10 mouse cellular contexts compared by ENCODE assay signal in genomic region chr13:112986451-112986950, GRCm38 (mm10). TPM values are rescaled to one million over a fixed set of nuclear protein-coding genes. Genes with fewer than 3 reads are reported as not detected.
DNase-seq lines count a peak whose midpoint lies in the region; ATAC-seq and TF ChIP-seq lines count a peak whose summit lies in the region.
"Had no signal": no experiment of that assay in that cellular context is flagged by ENCODE, and none has a peak within 500 bp of the region (broad histone marks: within the 10 kb centered on the region; RNA-seq: fewer than 3 reads in every experiment).

No protein-coding gene starts in this region.

- no peak for TF ChIP-seq CTCF in ES-Bruce4 (IDR thresholded peaks at IDR 0.05; ENCODE audit: low read depth, low read length)

- H3K4me3 ChIP-seq in heart, embryonic 14.5 days (ENCODE audit: control insufficient read depth in 1 of 2, insufficient read depth in 1 of 2, low read depth in 1 of 2, low read length in 2 of 2) = peak overlapping the region in 1 of 2 experiments; percentile 51; a peak in 2 of 4 replicates
- H3K4me3 ChIP-seq in ES-Bruce4 (ENCODE audit: low read depth, low read length) = peak overlapping the region; percentile 55; the same call in 1 of the 2 replicates
- peak overlapping the region; percentile 2; the same call in 1 of the 2 replicates for H3K4me3 ChIP-seq in forebrain, embryonic 16.5 days (replicated peaks; ENCODE audit: low read length)
- H3K4me3 ChIP-seq in liver, embryonic 13.5 days (replicated peaks) = peak overlapping the region; percentile 53; the same call in 1 of the 2 replicates

- no peak for ATAC-seq in heart, embryonic 14.5 days (ENCODE audit: insufficient number of reproducible peaks, insufficient read depth, low FRiP score, low read depth)
- no peak for ATAC-seq in forebrain, embryonic 16.5 days
- ATAC-seq in liver, embryonic 13.5 days (ENCODE audit: low read depth) = no peak
- ATAC-seq in granulocyte monocyte progenitor cell, adult 5-6 weeks (replicated peaks; ENCODE audit: poor library complexity, severe bottlenecking) = no peak

- DNase-seq in heart, adult 9 months (ENCODE audit: low spot score in 2 of 2) = no peak
- no peak for DNase-seq in liver, embryonic 13.5 days
- no peak for DNase-seq in layer of hippocampus, postnatal 25 days (ENCODE audit: extremely low spot score in 1 of 2, low spot score in 1 of 2)
- no peak for DNase-seq in c-Kit-positive CD71-positive TER-119-positive erythroid progenitor cells, embryonic 14.5 days (ENCODE audit: low spot score)
- DNase-seq: layer of hippocampus, postnatal 36 days had no signal

- no peak overlapping the region for H3K27ac ChIP-seq in heart, embryonic 14.5 days (replicated peaks in 1 of 2; ENCODE audit: control insufficient read depth in 1 of 2, insufficient read depth in 1 of 2, low read depth in 2 of 2, low read length in 2 of 2)
- H3K27ac ChIP-seq in ES-Bruce4 (ENCODE audit: insufficient read depth, low read length) = peak overlapping the region; percentile 13; the same call in 1 of the 2 replicates
- no peak overlapping the region for H3K27ac ChIP-seq in forebrain, embryonic 16.5 days (ENCODE audit: low read length)
- H3K27ac ChIP-seq in liver, embryonic 13.5 days = no peak overlapping the region

- H3K9ac ChIP-seq in heart, embryonic 14.5 days (ENCODE audit: low read length) = no peak overlapping the region
- H3K9ac ChIP-seq in ES-Bruce4 (ENCODE audit: low read depth, poor library complexity, severe bottlenecking) = no peak overlapping the region
- no peak overlapping the region for H3K9ac ChIP-seq in forebrain, embryonic 16.5 days (replicated peaks; ENCODE audit: low read depth, low read length)
- H3K9ac ChIP-seq in liver, embryonic 13.5 days = no peak overlapping the region

- H3K9me3 ChIP-seq in heart, embryonic 14.5 days (ENCODE audit: control insufficient read depth, low read length) = no peaks in the 10 kb centered on the region
- no peaks in the 10 kb centered on the region for H3K9me3 ChIP-seq in ES-Bruce4 (replicated peaks; ENCODE audit: control insufficient read depth, insufficient read depth, low read length, poor library complexity, severe bottlenecking)
- H3K9me3 ChIP-seq in forebrain, embryonic 16.5 days (ENCODE audit: control insufficient read depth, low read length) = no peaks in the 10 kb centered on the region
- no peaks in the 10 kb centered on the region for H3K9me3 ChIP-seq in liver, embryonic 13.5 days (replicated peaks)

- peak overlapping the region; percentile 98 for H3K4me2 ChIP-seq in heart, embryonic 14.5 days (ENCODE audit: low read length)
- peak overlapping the region; percentile 95 for H3K4me2 ChIP-seq in forebrain, embryonic 16.5 days (ENCODE audit: low read length)
- 0 out of 2 replicates have a peak overlapping the region, but pooled peaks have one; percentile 75 for H3K4me2 ChIP-seq in liver, embryonic 13.5 days

- H3K4me1 ChIP-seq in heart, embryonic 14.5 days (ENCODE audit: control insufficient read depth in 2 of 2, insufficient read depth in 2 of 2, low read length in 2 of 2) = peaks cover 4 to 24% of the 10 kb centered on the region in 2 experiments; a peak in 3 of 4 replicates
- H3K4me1 ChIP-seq in ES-Bruce4 (ENCODE audit: control insufficient read depth, insufficient read depth, low read length) = no peaks in the 10 kb centered on the region
- H3K4me1 ChIP-seq in forebrain, embryonic 16.5 days (replicated peaks; ENCODE audit: control insufficient read depth, insufficient read depth, low read length) = peaks cover 38% of the 10 kb centered on the region
- peaks cover 16% of the 10 kb centered on the region for H3K4me1 ChIP-seq in liver, embryonic 13.5 days (replicated peaks)

- H3K27me3 ChIP-seq in heart, embryonic 14.5 days (ENCODE audit: control insufficient read depth, insufficient read depth, low read length) = peaks cover 62% of the 10 kb centered on the region
- H3K27me3 ChIP-seq in ES-Bruce4 (ENCODE audit: control insufficient read depth, insufficient read depth, low read length, poor library complexity, severe bottlenecking) = peaks cover 21% of the 10 kb centered on the region
- peaks cover 51% of the 10 kb centered on the region for H3K27me3 ChIP-seq in forebrain, embryonic 16.5 days (replicated peaks; ENCODE audit: control insufficient read depth, insufficient read depth, low read length)
- peaks cover 88% of the 10 kb centered on the region for H3K27me3 ChIP-seq in liver, embryonic 13.5 days

- 1% methylated on average over 17 of the region's 17 CpGs for WGBS in heart, embryonic 14.5 days
- WGBS in forebrain, embryonic 16.5 days = under 1% methylated on average over 17 of the region's 17 CpGs
- WGBS in liver, embryonic 13.5 days (ENCODE audit: insufficient replicate concordance) = 2% methylated on average over 17 of the region's 17 CpGs

- no peaks in the 10 kb centered on the region for H3K36me3 ChIP-seq in heart, embryonic 14.5 days (ENCODE audit: control insufficient read depth, insufficient read depth, low read length)
- H3K36me3 ChIP-seq in ES-Bruce4 (ENCODE audit: control insufficient read depth, insufficient read depth, low read length, poor library complexity, severe bottlenecking) = no peaks in the 10 kb centered on the region
- H3K36me3 ChIP-seq in forebrain, embryonic 16.5 days (ENCODE audit: control insufficient read depth, insufficient read depth) = no peaks in the 10 kb centered on the region
- H3K36me3 ChIP-seq in liver, embryonic 13.5 days = no peaks in the 10 kb centered on the region

- no peak for TF ChIP-seq POLR2A in ES-Bruce4 (IDR thresholded peaks at IDR 0.05; ENCODE audit: insufficient read depth, low read length)

- no peak for TF ChIP-seq EP300 in ES-Bruce4 (IDR thresholded peaks at IDR 0.05; ENCODE audit: insufficient read depth, low read depth, low read length)

RNA-seq across cellular contexts. Expression of gene Ccno, which starts 1.1 kb away (rescaled TPM):
- 0.11 and 0.63 TPM in 2 replicates for polyA plus RNA-seq in heart, embryonic 14.5 days (2014; fragmentation: Nextera tagmentation; extraction: Ambion mirVana)
- 0.52 and 0.78 TPM in 2 replicates for polyA plus RNA-seq in ES-Bruce4 (2011; ENCODE audit: insufficient read depth, insufficient read length, low read depth, missing spikeins)
- 0.51 and 1.4 TPM in 2 replicates for polyA plus RNA-seq in forebrain, embryonic 16.5 days (2015; fragmentation: Nextera tagmentation; extraction: Ambion mirVana)
- polyA plus RNA-seq in liver, embryonic 13.5 days (2015; fragmentation: Nextera tagmentation; extraction: Ambion mirVana) = 0.15 TPM in 1 of 2 replicates, not detected in the other
- 1 to 10 TPM; 4.8 to 5.1 TPM for total RNA-seq in layer of hippocampus, postnatal 25 days (2021)
- total RNA-seq in granulocyte monocyte progenitor cell, adult 5-6 weeks (2014; fragmentation: Nextera tagmentation) = 1.7 TPM in 1 of 2 replicates, not detected in the other
- 1.3 and 6.3 TPM in 2 replicates for total RNA-seq in granulocyte monocyte progenitor cell, adult 5-6 weeks (2017)

RNA-seq across cellular contexts. Expression of gene Mcidas, which starts 7.1 kb away (rescaled TPM):
- not detected in 2 replicates for polyA plus RNA-seq in heart, embryonic 14.5 days (2014; fragmentation: Nextera tagmentation; extraction: Ambion mirVana)
- polyA plus RNA-seq in ES-Bruce4 (2011; ENCODE audit: insufficient read depth, insufficient read length, low read depth, missing spikeins) = not detected in 2 replicates
- polyA plus RNA-seq in forebrain, embryonic 16.5 days (2015; fragmentation: Nextera tagmentation; extraction: Ambion mirVana) = 0.20 and 0.66 TPM in 2 replicates
- polyA plus RNA-seq in liver, embryonic 13.5 days (2015; fragmentation: Nextera tagmentation; extraction: Ambion mirVana) = not detected in 2 replicates
- total RNA-seq in layer of hippocampus, postnatal 25 days (2021) = under 1 TPM; 0.37 to 0.75 TPM
- total RNA-seq in granulocyte monocyte progenitor cell, adult 5-6 weeks (2014; fragmentation: Nextera tagmentation) = not detected in 2 replicates
- total RNA-seq in granulocyte monocyte progenitor cell, adult 5-6 weeks (2017) = not detected in 2 replicates
- polyA plus RNA-seq: myocyte had no signal

RNA-seq across cellular contexts. Expression of gene Cdc20b, which starts 48.4 kb away (rescaled TPM):
- polyA plus RNA-seq in heart, embryonic 14.5 days (2014; fragmentation: Nextera tagmentation; extraction: Ambion mirVana) = 0.12 TPM in 1 of 2 replicates, not detected in the other
- polyA plus RNA-seq in ES-Bruce4 (2011; ENCODE audit: insufficient read depth, insufficient read length, low read depth, missing spikeins) = not detected in 2 replicates
- polyA plus RNA-seq in forebrain, embryonic 16.5 days (2015; fragmentation: Nextera tagmentation; extraction: Ambion mirVana) = 0.33 TPM in 1 of 2 replicates, not detected in the other
- polyA plus RNA-seq in liver, embryonic 13.5 days (2015; fragmentation: Nextera tagmentation; extraction: Ambion mirVana) = not detected in 2 replicates
- total RNA-seq in layer of hippocampus, postnatal 25 days (2021) = under 1 TPM in 1 of 2 experiments, not detected in 1; 0.39 TPM
- total RNA-seq in granulocyte monocyte progenitor cell, adult 5-6 weeks (2014; fragmentation: Nextera tagmentation) = not detected in 2 replicates
- total RNA-seq in granulocyte monocyte progenitor cell, adult 5-6 weeks (2017) = not detected in 2 replicates
- total RNA-seq: layer of hippocampus, postnatal 36 days had no signal
- polyA plus RNA-seq: myocyte had no signal

RNA-seq across cellular contexts. Expression of gene Dhx29, which starts 59.2 kb away (rescaled TPM):
- polyA plus RNA-seq in heart, embryonic 14.5 days (2014; fragmentation: Nextera tagmentation; extraction: Ambion mirVana) = 11.8 and 16.7 TPM in 2 replicates
- 33.3 and 34.9 TPM in 2 replicates for polyA plus RNA-seq in ES-Bruce4 (2011; ENCODE audit: insufficient read depth, insufficient read length, low read depth, missing spikeins)
- 25.9 and 28.5 TPM in 2 replicates for polyA plus RNA-seq in forebrain, embryonic 16.5 days (2015; fragmentation: Nextera tagmentation; extraction: Ambion mirVana)
- polyA plus RNA-seq in liver, embryonic 13.5 days (2015; fragmentation: Nextera tagmentation; extraction: Ambion mirVana) = 13.2 and 14.4 TPM in 2 replicates
- total RNA-seq in layer of hippocampus, postnatal 25 days (2021) = 10 to 100 TPM; 23.2 to 23.9 TPM
- total RNA-seq in granulocyte monocyte progenitor cell, adult 5-6 weeks (2014; fragmentation: Nextera tagmentation) = 14.8 and 16.9 TPM in 2 replicates
- total RNA-seq in granulocyte monocyte progenitor cell, adult 5-6 weeks (2017) = 25.6 and 29.3 TPM in 2 replicates

RNA-seq across cellular contexts. Expression of gene Mtrex, which starts 59.3 kb away (rescaled TPM):
- 46.2 and 48.6 TPM in 2 replicates for polyA plus RNA-seq in heart, embryonic 14.5 days (2014; fragmentation: Nextera tagmentation; extraction: Ambion mirVana)
- polyA plus RNA-seq in ES-Bruce4 (2011; ENCODE audit: insufficient read depth, insufficient read length, low read depth, missing spikeins) = 136 and 159 TPM in 2 replicates
- 69.4 and 76.9 TPM in 2 replicates for polyA plus RNA-seq in forebrain, embryonic 16.5 days (2015; fragmentation: Nextera tagmentation; extraction: Ambion mirVana)
- 42.2 and 56.3 TPM in 2 replicates for polyA plus RNA-seq in liver, embryonic 13.5 days (2015; fragmentation: Nextera tagmentation; extraction: Ambion mirVana)
- 10 to 100 TPM; 41.7 to 44.0 TPM for total RNA-seq in layer of hippocampus, postnatal 25 days (2021)
- total RNA-seq in granulocyte monocyte progenitor cell, adult 5-6 weeks (2014; fragmentation: Nextera tagmentation) = 37.9 and 50.1 TPM in 2 replicates
- total RNA-seq in granulocyte monocyte progenitor cell, adult 5-6 weeks (2017) = 72.6 and 84.6 TPM in 2 replicates
